Mouse (Mus musculus): ENCODE measurements around the gene Fam213b.
A peak's percentile ranks its signal among the peaks of the same experiment; 100 is the strongest.

The Fam213b gene

GRCm38 (mm10) chr4:154922291-154922690 lies 23.4 kb upstream of the Fam213b start:
- DNase-seq: no peak

DNA sequence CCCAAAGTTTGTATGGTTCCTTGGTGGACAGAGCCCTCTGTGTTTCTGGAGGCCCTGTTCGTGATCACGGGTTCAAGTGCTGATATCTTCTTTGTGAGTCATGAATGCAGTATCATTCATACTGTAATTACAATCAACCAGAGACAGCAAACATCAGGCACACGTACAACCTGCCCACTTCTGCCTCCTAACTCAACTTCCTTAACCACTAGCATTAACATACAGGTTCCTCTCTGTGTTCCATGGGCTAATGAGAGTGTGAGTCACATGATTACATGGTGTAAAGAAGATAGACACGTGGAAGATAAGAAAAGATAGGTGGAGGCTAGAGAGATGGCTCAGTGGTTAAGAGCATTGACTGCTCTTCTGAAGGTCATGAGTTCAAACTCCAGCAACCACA lies 17.7 kb upstream of the Fam213b start:
- DNase-seq: no peak

GRCm38 (mm10) chr4:154915286-154915685 lies 16.4 kb upstream of the Fam213b start:
- DNase-seq: peak; percentile 49

GRCm38 (mm10) chr4:154914707-154915106 lies 15.8 kb upstream of the Fam213b start:
- DNase-seq: peak; percentile 72

- DNase-seq: no peak
These were observed 15.3 kb upstream of the Fam213b start for GRCm38 (mm10) chr4:154914252-154914651.

DNA sequence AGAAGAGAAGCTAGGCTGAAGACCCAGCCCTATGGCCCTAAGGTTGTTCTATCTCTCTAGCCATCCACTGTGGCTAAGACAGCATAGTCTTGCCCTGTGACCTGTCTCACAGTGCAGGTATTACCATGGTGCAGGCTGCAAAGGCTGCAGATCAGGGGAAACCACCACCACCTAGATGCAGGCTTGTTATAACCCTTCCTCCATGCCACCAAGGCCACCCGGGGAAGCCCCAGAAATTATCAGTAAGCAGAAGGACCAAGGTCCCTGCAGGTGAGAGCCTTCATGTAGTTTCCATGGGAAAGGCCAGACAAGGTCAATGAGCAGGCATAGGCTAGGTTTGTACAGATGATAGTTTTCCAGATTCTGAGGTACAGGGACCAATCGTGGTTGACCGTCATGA lies 14.9 kb upstream of the Fam213b start:
- no peak for DNase-seq

GRCm38 (mm10) chr4:154911644-154912043 lies 12.7 kb upstream of the Fam213b start:
- DNase-seq: no peak

DNA sequence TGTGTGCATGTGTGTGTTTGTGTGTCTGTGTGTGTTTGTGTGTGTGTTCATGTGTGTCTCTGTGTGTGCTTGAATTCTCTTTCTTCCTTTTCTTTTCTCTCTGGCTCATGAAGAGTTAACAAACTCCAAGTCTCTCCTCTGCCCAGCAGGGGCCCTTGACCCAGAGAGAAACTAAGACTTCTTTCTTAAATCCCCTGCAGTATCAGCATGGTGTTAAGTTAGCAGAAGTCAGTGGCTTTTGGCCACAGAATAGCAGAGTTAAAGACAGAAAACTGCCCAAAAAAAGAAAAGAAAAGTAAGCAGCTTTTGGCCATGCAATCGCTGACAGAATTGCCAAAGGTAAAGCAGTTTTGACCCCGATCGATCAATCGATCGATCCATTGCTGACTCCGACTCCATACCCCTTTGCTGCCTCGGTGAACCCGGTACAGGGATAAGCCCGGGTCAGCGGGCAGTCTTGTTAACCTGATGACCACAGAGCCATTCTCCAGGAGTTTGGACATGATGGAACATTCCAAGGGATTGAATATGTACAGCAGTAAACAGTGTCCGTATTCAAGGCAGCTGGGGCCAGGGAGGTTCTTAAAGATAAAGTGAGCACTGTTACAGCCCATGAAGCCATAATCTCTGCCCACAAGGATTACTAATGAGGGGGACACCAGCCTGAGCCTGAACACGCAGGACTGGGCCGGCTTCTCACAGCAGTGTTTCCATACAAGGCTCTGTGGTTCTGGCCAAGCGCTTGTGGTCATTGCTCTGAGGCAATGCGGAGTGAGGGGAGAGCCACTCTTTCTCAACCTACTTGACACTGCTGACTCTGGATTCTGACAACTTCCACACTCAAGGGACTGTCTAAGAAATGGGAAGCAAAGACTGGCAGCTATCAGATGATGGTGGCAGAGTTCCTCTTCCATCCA lies 11.9 kb upstream of the Fam213b start:
- no peak for DNase-seq

DNA sequence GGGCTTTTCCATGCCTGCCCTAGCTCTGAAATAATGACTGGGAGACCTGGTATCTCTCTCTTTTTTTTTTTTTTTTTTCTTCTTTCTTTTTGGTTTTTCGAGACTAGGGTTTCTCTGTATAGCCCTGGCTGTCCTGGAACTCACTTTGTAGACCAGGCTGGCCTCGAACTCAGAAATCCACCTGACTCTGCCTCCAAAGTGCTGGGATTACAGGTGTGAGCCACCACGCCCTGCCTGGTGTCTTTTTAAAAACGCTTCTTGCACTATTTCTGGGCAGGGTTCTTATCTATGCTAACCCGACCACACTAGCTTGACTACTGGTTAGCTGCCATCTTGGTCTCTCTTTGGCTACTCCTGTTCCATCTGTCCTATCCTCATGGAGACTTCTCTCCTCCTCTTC lies 9.6 kb upstream of the Fam213b start:
- DNase-seq: no peak

DNA sequence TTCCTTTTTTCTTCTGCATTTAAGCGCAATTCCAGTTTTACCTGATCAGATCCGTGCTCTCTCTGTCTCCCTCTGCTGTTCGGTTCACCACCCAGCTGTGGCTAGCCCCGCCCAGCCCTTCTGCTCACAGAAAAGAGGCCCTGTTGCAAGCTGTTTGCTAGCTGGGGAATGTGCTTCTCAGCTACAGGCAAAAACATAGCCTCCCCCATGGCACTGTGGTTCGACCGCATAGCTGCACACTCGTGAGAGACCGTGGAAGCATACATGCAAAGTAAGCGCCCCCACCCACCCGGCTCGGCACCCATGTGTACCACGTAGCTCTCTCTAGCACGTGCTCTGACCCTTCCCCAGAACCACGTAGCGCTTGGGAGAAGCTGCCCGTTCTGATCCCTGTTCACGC lies 8.9 kb upstream of the Fam213b start:
- DNase-seq: peak; percentile 77

DNA sequence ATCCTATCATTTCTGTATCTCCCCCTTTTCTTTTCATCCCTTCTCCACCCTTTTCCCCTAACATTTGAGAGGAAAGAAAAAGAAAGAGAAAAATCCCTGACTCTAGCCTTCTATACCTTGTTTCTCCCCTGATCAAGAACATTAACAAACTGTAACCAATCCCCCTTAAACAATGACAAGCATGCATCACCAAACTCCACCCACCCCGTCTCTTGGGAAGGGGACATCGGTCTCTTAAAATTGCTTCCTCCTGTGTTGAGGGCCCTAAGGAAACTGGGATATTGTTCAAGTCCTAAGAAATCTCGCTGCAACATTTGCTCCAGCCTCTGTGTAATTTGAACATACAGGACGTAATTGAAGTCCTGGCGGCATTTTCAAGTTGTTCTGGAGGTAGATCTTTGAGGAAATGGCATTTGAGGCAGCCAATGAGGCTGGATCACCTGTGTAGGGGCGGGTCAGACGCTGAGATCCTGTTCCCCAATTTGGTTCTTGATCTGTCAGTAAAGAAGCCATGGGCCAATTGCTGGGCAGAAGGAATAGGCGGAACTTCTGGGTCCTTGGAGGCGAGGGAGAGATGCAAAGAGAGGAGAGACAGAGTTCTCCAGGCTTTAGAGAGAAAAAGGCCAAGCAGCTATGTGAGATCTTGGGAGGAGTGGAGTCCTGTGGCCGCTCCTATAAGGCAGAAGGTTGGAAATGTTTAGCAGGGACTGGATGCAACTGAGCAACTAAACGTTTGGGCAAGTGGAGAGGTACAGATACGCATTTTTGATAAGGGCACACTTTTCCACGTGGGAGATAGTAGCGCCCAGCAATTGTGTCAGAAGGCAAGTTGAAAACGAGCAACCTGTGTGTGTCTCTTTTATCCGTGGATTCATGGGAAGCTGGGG lies 5.5 kb upstream of the Fam213b start:
- peak; percentile 95 for DNase-seq

- DNase-seq: no peak
These were observed 3.4 kb upstream of the Fam213b start for GRCm38 (mm10) chr4:154902371-154902770.

GRCm38 (mm10) chr4:154897676-154898465 lies 1.1 kb downstream of the Fam213b start:
- DNase-seq: peak; percentile 18

DNA sequence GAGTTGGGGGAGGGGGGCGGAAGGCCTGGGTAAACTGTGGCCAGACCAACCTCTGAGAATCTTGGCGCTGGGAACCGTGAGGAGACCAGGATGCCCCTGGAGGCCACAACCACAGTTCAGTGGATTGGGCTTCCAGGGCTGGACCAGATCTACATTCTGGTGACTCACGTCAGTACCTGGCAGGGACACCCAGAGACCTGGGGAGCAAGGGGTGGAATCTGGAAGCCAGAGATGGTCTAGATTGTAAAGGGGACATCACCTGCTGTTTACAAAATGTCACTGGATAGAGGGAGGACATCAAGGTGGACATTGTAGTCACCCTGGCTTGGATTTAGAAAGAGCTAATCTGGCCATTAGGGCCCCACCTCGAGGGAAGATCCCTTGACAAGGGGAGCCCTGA lies 3.4 kb downstream of the Fam213b start:
- no peak for DNase-seq

DNA sequence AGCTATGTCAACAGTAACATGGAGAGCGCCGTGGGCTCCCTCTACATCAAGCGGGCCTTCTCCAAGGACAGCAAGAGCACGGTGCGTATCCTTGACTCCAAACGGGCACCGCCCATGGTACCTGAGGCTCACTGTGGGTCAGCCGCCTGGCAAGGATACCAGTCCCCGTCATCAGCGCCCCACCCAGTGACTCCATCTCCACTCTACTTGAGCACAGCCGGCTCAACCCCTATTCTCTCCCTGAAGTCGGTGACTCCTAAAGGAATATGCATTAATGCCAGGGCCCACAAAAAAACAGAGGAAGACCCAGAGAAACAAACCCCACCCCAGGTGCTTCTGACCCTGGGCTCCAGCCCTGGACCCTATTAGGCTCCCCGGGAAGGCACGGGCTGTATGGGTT lies 8.0 kb downstream of the Fam213b start:
- DNase-seq: no peak

DNA sequence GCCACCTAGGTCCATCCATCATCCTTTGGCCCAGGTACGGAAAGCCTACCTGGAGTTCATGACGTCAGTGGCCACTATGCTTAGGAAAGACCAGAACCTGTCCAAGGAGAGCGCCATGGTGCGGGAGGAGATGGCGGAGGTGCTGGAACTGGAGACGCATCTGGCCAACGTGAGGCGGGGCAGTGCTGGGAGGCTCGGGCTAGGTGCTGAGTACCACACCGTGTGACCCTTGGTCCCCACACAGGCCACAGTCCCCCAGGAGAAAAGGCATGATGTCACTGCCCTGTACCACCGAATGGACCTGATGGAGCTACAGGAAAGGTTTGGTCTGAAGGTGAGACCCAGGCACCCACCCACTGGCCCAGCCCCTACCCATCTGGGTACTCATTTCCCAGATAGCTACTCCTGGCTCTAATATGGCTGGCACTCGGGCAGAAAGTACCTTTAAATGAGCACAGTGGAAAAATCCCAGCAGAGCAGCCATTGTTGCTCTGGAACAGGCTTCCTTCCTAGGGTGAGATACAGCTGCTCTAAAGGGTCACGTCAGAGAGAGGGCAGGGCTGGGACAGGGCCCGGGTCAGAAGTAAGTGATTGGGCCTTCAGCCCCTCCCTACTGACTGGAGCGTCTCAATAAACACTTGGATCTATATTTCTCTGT lies 11.2 kb downstream of the Fam213b start:
- no peak for DNase-seq

DNA sequence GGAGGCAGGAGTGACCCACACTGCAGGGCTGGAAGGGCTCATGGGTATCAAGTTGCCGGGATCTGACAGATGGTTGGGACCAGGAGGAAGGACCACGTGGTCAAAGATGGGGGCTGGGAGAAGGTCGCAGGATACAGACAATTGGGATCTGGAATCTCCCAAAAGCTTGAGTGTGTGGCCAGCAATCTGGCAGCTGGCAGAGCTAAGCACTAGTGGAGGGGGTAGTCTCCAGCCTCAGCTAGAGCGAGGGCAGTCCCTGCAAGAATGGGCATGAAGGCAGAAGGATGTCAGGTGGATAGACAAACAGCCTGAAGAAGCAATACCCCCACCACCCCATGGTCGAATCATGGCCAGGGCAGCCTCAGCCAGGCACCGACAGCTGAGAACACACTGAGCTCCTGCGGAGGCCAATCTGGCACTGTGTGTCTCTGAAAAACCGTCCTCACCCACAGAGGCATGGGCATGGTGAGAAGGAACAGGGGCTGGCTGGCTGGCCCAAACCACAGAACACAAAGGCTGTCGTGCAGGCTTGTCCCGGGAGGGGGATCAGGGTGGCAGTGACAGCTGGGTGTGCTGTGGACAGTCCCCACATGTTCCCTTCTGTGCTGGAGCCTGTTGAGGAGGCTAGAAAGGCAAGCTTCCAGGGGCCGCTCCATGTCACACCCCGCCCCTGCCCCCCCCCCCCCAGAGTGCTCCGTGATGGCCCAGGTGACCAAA lies 11.9 kb downstream of the Fam213b start:
- no peak for DNase-seq

- no peak for DNase-seq
These were observed 13.5 kb downstream of the Fam213b start for GRCm38 (mm10) chr4:154885416-154885815.

DNA sequence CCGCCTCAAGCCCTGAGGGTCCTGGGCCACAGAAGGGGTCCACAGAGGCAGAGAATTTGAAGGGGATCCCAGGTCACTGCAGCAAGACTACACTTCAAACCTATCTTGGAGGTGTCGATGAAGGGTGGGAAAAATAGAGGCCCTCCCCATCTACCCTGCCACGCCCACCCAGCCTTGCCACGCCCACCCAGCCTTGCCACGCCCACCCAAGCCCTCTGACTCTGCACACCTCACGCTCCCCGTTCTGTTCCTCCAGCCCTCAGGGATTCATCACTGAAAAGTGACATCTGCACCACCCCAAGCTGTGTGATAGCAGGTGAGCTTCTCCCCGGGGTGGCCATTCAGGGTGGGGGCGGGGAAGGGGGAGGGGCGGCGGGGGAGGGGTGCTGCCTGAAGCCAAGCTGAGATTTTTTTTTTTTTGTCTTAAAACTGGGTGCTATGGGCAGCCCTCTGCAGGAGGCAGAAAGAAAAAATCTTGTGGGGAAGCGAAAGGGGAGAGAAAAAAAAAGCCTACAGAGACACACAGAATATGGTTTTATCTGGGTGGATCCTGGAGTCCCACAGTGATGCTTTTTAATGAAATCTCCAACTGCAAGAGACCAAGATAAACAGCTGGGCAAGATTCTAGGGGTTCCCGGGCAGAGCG lies 16.8 kb downstream of the Fam213b start:
- no peak for DNase-seq

DNA sequence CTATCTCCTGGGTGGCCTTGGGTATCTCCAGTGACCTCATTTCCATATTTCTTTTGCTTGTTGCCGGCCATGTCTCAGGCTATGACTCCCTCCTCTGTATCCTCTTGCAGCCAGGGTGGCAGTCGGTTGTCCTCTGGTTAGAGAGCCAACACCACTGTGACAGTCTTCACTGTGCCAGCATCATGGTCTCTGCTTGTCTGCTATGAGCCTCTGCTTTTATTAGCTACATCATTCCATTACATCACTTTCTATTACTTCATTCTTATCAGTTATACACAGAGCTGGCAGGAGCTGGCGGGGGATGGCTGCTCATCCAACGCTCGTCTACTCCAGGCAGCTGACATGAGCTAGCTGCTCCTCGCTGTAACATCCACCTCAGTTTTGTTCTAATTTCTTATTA lies 18.2 kb downstream of the Fam213b start:
- no peak for DNase-seq

GRCm38 (mm10) chr4:154877864-154878548 lies 20.9 kb downstream of the Fam213b start:
- peak; percentile 89 for DNase-seq

Data from kidney, adult 9 months (tissue).